Mouse (Mus musculus): ENCODE measurements around the gene Rerg. TPM values are rescaled to one million over a fixed set of nuclear protein-coding genes. Genes with fewer than 3 reads are reported as not detected.

Rerg gene
- polyA plus RNA-seq, 1 experiment from 2014 or later = 8.0 TPM

- Histone ChIP-seq H3K4me1 (ENCODE audit: control insufficient read depth, insufficient read depth, low read length) (no peaks in the 10 kb centered on the region), H3K9me3 (replicated peaks; ENCODE audit: control insufficient read depth, low read length, poor library complexity, severe bottlenecking) (no peaks in the 10 kb centered on the region), H3K9ac (ENCODE audit: low read depth, low read length) (no peak overlapping the region), H3K36me3 (ENCODE audit: control insufficient read depth, insufficient read depth, low read length) (no peaks in the 10 kb centered on the region), H3K27me3 (ENCODE audit: control insufficient read depth, insufficient read depth, low read depth, low read length) (no peaks in the 10 kb centered on the region), H3K4me3 (ENCODE audit: low read depth, low read length) (no peak overlapping the region), H3K4me2 (ENCODE audit: low read length) (no peak overlapping the region), H3K27ac (ENCODE audit: low read length) (no peak overlapping the region)
- 96% methylated on average over 4 of the region's 4 CpGs for WGBS
- ATAC-seq = no peak
Observed at GRCm38 (mm10) chr6:137105285-137105684, 65.0 kb downstream of the Rerg start.

DNA sequence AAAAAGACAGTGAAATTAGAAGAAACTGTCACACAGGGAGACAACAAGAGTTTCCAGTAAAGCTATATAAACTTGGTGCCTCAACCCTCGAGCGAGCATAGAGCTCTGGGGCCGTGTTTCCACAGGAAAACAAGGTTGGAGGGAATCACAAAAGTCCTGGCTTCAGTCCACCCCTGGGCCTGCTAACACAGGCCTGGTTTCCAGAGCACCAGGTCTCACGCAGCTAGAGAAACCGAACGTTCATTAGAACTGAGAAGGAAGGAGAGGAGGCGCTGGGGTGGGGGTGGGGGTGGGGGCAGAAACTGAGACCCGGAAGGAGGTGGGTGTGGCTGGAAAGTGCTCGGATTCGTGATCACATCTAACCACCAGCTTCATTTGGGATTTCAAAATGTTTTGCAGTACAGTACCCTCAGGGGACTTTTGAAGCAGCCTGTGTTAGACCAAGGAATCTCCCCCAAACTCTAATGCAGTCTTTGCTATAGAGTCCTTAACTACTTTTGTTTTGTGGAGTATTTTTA is 67.6 kb downstream of the Rerg start:
- H3K27ac ChIP-seq (ENCODE audit: low read length) = no peak overlapping the region
- no peaks in the 10 kb centered on the region for H3K27me3 ChIP-seq (ENCODE audit: control insufficient read depth, insufficient read depth, low read depth, low read length)
- H3K9me3 ChIP-seq (replicated peaks; ENCODE audit: control insufficient read depth, low read length, poor library complexity, severe bottlenecking) = no peaks in the 10 kb centered on the region
- no peak overlapping the region for H3K9ac ChIP-seq (ENCODE audit: low read depth, low read length)
- no peaks in the 10 kb centered on the region for H3K36me3 ChIP-seq (ENCODE audit: control insufficient read depth, insufficient read depth, low read length)
- WGBS = 56% methylated on average over 10 of the region's 10 CpGs
- H3K4me1 ChIP-seq (ENCODE audit: control insufficient read depth, insufficient read depth, low read length) = no peaks in the 10 kb centered on the region
- ATAC-seq = no peak
- no peak overlapping the region for H3K4me3 ChIP-seq (ENCODE audit: low read depth, low read length)
- no peak overlapping the region for H3K4me2 ChIP-seq (ENCODE audit: low read length)

GRCm38 (mm10) chr6:137101886-137102661 is 68.2 kb downstream of the Rerg start:
- Histone ChIP-seq H3K4me3 (ENCODE audit: low read depth, low read length) (no peak overlapping the region), H3K36me3 (ENCODE audit: control insufficient read depth, insufficient read depth, low read length) (no peaks in the 10 kb centered on the region), H3K27me3 (ENCODE audit: control insufficient read depth, insufficient read depth, low read depth, low read length) (no peaks in the 10 kb centered on the region), H3K4me2 (ENCODE audit: low read length) (no peak overlapping the region), H3K9me3 (replicated peaks; ENCODE audit: control insufficient read depth, low read length, poor library complexity, severe bottlenecking) (no peaks in the 10 kb centered on the region), H3K4me1 (ENCODE audit: control insufficient read depth, insufficient read depth, low read length) (no peaks in the 10 kb centered on the region), H3K27ac (ENCODE audit: low read length) (no peak overlapping the region), H3K9ac (ENCODE audit: low read depth, low read length) (no peak overlapping the region)
- 79% methylated on average over 7 of the region's 7 CpGs for WGBS
- no peak for ATAC-seq

DNA sequence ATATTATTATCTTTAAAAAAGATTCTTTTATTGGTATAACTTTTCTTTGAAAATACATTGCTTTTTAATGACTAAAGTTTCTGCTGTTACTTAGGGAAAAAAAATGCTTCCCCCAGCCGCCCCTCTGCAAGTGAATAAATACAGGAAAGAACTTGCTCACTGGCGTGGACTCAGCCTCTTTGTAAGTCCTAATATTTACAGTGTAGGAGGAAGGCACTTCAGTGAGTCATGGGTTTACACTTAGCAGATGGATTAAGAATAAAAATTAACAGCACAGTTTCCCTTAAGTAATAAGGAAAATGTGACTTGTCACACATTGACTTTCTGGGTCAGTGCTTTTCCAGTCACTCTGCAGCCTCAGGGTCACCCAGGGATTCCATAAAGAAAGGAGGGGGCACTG is 70.0 kb downstream of the Rerg start:
- 60% methylated on average over 2 of the region's 2 CpGs for WGBS
- no peak overlapping the region for H3K9ac ChIP-seq (ENCODE audit: low read depth, low read length)
- no peaks in the 10 kb centered on the region for H3K36me3 ChIP-seq (ENCODE audit: control insufficient read depth, insufficient read depth, low read length)
- no peaks in the 10 kb centered on the region for H3K27me3 ChIP-seq (ENCODE audit: control insufficient read depth, insufficient read depth, low read depth, low read length)
- ATAC-seq = no peak
- no peak overlapping the region for H3K27ac ChIP-seq (ENCODE audit: low read length)
- H3K9me3 ChIP-seq (replicated peaks; ENCODE audit: control insufficient read depth, low read length, poor library complexity, severe bottlenecking) = no peaks in the 10 kb centered on the region
- H3K4me3 ChIP-seq (ENCODE audit: low read depth, low read length) = no peak overlapping the region
- H3K4me1 ChIP-seq (ENCODE audit: control insufficient read depth, insufficient read depth, low read length) = no peaks in the 10 kb centered on the region
- no peak overlapping the region for H3K4me2 ChIP-seq (ENCODE audit: low read length)

- H3K36me3 ChIP-seq (ENCODE audit: control insufficient read depth, insufficient read depth, low read length) = no peaks in the 10 kb centered on the region
- no peaks in the 10 kb centered on the region for H3K27me3 ChIP-seq (ENCODE audit: control insufficient read depth, insufficient read depth, low read depth, low read length)
- no peak overlapping the region for H3K9ac ChIP-seq (ENCODE audit: low read depth, low read length)
- no peak overlapping the region for H3K27ac ChIP-seq (ENCODE audit: low read length)
- H3K4me2 ChIP-seq (ENCODE audit: low read length) = no peak overlapping the region
- no peak overlapping the region for H3K4me3 ChIP-seq (ENCODE audit: low read depth, low read length)
- no peaks in the 10 kb centered on the region for H3K9me3 ChIP-seq (replicated peaks; ENCODE audit: control insufficient read depth, low read length, poor library complexity, severe bottlenecking)
- H3K4me1 ChIP-seq (ENCODE audit: control insufficient read depth, insufficient read depth, low read length) = no peaks in the 10 kb centered on the region
- 61% methylated on average over 18 of the region's 18 CpGs for WGBS
- no peak for ATAC-seq
Observed at GRCm38 (mm10) chr6:137098232-137099191, 71.8 kb downstream of the Rerg start.

DNA sequence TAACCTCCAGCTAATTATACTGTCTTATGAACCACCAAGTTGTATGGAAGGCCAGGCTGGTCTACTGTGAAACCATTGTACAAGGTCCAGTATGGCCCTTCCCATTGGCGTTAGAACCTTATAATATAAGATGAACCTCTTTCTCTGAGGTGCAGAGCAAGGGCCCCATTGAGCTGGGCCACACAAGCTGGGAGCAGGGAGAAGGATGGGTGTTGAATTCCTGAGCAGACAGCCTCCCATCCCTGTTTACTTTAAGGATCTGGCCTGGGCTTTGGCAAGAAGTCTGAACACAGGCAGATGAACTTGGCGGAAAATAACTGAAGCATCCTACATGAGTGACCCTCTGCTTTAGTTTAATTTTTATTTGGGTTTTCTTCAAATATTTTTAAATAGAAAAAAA is 75.8 kb downstream of the Rerg start:
- no peak overlapping the region for H3K4me3 ChIP-seq (ENCODE audit: low read depth, low read length)
- no peak overlapping the region for H3K4me2 ChIP-seq (ENCODE audit: low read length)
- no peak for ATAC-seq
- H3K4me1 ChIP-seq (ENCODE audit: control insufficient read depth, insufficient read depth, low read length) = no peaks in the 10 kb centered on the region
- 89% methylated on average over 2 of the region's 2 CpGs for WGBS
- H3K9me3 ChIP-seq (replicated peaks; ENCODE audit: control insufficient read depth, low read length, poor library complexity, severe bottlenecking) = no peaks in the 10 kb centered on the region; the same call in 1 of the 2 replicates
- no peaks in the 10 kb centered on the region for H3K36me3 ChIP-seq (ENCODE audit: control insufficient read depth, insufficient read depth, low read length)
- no peak overlapping the region for H3K9ac ChIP-seq (ENCODE audit: low read depth, low read length)
- no peaks in the 10 kb centered on the region for H3K27me3 ChIP-seq (ENCODE audit: control insufficient read depth, insufficient read depth, low read depth, low read length)
- H3K27ac ChIP-seq (ENCODE audit: low read length) = no peak overlapping the region

DNA sequence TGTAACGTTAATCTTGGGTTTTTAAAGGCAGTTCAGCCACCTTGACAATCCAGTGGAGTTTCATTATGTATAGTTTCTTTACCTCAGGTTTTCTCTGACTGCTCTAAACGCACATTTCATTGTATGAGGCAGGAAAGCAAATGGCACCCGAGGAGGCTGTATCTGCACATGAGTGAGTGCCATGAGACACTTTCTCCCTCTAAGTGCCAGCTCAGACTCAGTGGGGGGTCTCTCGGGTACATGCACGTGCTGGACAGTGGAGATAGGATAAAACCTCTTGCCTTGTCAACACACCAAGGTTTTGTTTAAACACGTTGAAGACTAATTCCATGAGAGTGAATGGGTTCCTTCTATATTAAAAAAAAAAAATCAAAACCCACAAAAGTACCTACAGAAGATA is 81.8 kb downstream of the Rerg start:
- Histone ChIP-seq H3K4me1 (ENCODE audit: control insufficient read depth, insufficient read depth, low read length) (no peaks in the 10 kb centered on the region), H3K27ac (ENCODE audit: low read length) (no peak overlapping the region), H3K4me3 (ENCODE audit: low read depth, low read length) (no peak overlapping the region), H3K36me3 (ENCODE audit: control insufficient read depth, insufficient read depth, low read length) (no peaks in the 10 kb centered on the region), H3K9me3 (replicated peaks; ENCODE audit: control insufficient read depth, low read length, poor library complexity, severe bottlenecking) (no peaks in the 10 kb centered on the region; the same call in 1 of the 2 replicates), H3K4me2 (ENCODE audit: low read length) (no peak overlapping the region), H3K27me3 (ENCODE audit: control insufficient read depth, insufficient read depth, low read depth, low read length) (no peaks in the 10 kb centered on the region), H3K9ac (ENCODE audit: low read depth, low read length) (no peak overlapping the region)
- 75% methylated on average over 6 of the region's 6 CpGs for WGBS
- no peak for ATAC-seq

GRCm38 (mm10) chr6:137087956-137088355 is 82.3 kb downstream of the Rerg start:
- no peak overlapping the region for H3K27ac ChIP-seq (ENCODE audit: low read length)
- no peaks in the 10 kb centered on the region for H3K36me3 ChIP-seq (ENCODE audit: control insufficient read depth, insufficient read depth, low read length)
- H3K9ac ChIP-seq (ENCODE audit: low read depth, low read length) = no peak overlapping the region
- H3K27me3 ChIP-seq (ENCODE audit: control insufficient read depth, insufficient read depth, low read depth, low read length) = no peaks in the 10 kb centered on the region
- H3K4me2 ChIP-seq (ENCODE audit: low read length) = no peak overlapping the region
- no peak overlapping the region for H3K4me3 ChIP-seq (ENCODE audit: low read depth, low read length)
- no peaks in the 10 kb centered on the region for H3K4me1 ChIP-seq (ENCODE audit: control insufficient read depth, insufficient read depth, low read length)
- 75% methylated on average over 5 of the region's 5 CpGs for WGBS
- no peaks in the 10 kb centered on the region; the same call in 1 of the 2 replicates for H3K9me3 ChIP-seq (replicated peaks; ENCODE audit: control insufficient read depth, low read length, poor library complexity, severe bottlenecking)
- no peak for ATAC-seq

- WGBS = 75% methylated on average over 3 of the region's 3 CpGs
- no peaks in the 10 kb centered on the region for H3K4me1 ChIP-seq (ENCODE audit: control insufficient read depth, insufficient read depth, low read length)
- no peaks in the 10 kb centered on the region for H3K27me3 ChIP-seq (ENCODE audit: control insufficient read depth, insufficient read depth, low read depth, low read length)
- no peak overlapping the region for H3K9ac ChIP-seq (ENCODE audit: low read depth, low read length)
- no peaks in the 10 kb centered on the region; the same call in 1 of the 2 replicates for H3K9me3 ChIP-seq (replicated peaks; ENCODE audit: control insufficient read depth, low read length, poor library complexity, severe bottlenecking)
- H3K27ac ChIP-seq (ENCODE audit: low read length) = no peak overlapping the region
- H3K4me2 ChIP-seq (ENCODE audit: low read length) = no peak overlapping the region
- no peak overlapping the region for H3K4me3 ChIP-seq (ENCODE audit: low read depth, low read length)
- no peaks in the 10 kb centered on the region for H3K36me3 ChIP-seq (ENCODE audit: control insufficient read depth, insufficient read depth, low read length)
- no peak for ATAC-seq
Observed at GRCm38 (mm10) chr6:137087470-137087869, 82.8 kb downstream of the Rerg start.

Measured in midbrain, embryonic 16.5 days (tissue).